Mouse (Mus musculus) cerebellum, adult 9-10 months (tissue): ENCODE data around the gene Thumpd1.
"Not testable (repeated sequence)": the region's sequence is repeated elsewhere in the genome, so short reads cannot be mapped to it uniquely, and the experiment has no call there.

Experiments
- DNase-seq: peaks from one replicate; pipeline ENCODE4 v3.0.0; 2022

Thumpd1 gene

GRCm38 (mm10) chr7:119720253-119720946 lies at the start of gene Thumpd1:
Gene Thumpd1 (minus strand): TSS chr7:119720798.
- DNase-seq = peak; percentile 88

DNA sequence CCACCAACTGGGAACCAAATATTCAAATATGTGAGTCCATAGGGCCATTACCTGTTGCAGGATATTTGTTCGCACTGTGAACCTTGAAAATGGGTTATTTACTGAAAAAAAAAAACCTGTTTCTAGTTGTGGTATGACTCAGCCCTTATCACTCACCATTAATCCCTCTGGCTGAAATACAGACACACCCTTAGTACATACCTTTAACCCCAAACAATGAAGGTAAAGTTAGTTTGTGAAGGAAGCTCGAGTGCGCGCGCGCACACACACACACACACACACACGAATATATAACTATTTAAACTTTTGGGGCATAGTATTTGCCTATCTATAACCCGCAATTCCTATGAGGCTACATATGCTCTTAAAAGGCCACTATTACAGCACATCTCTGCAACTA lies 49.3 kb upstream of the Thumpd1 start:
- no peak for DNase-seq

DNA sequence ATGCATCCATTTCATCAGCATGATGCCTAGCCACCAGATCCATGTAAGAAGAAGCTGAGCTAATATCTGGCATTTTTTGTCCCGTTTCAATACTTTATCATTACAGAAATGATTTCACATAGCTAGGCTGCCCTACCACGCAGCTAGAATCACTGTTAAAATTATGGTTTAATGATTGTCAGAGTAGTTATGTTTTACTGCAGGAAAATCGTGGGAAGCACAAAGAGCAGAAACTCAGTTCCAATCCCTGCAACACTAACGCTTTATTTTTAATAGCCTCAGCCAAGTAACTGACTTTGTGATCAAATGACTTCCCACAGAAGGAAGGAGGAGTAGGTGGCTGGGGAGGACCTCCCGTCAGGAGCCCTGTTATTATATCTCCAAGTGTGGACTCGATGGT lies 46.4 kb upstream of the Thumpd1 start:
- DNase-seq = no peak

- no peak for DNase-seq
Observed at GRCm38 (mm10) chr7:119764377-119764776, 43.8 kb upstream of the Thumpd1 start.

- DNase-seq = no peak
Observed at GRCm38 (mm10) chr7:119762166-119762697, 41.6 kb upstream of the Thumpd1 start.

DNA sequence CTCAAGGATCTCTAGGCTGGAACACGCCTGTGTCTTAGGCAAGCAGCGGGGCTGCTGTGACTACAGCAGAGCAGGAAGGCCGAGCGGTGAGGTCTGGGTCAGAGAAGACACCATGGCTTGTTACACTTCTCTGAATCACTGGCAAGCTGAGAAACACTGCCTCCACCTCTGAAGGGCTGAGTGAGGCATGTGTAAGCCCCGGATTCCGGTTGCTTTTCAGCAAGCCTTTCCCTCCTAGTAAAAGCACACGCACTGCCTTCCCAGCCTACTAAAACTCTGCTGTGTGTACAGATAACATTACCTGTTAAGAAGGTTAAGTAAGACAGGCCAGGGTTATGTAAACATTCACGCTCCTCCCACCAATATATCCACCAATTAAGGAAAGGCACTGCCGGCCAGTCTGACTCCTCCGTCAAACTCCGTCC lies 39.9 kb upstream of the Thumpd1 start, which contains the start of gene Acsm3:
TSS of gene Acsm3 (plus strand) at position 397 of the 425 bp plus-strand sequence.
- no peak for DNase-seq

DNA sequence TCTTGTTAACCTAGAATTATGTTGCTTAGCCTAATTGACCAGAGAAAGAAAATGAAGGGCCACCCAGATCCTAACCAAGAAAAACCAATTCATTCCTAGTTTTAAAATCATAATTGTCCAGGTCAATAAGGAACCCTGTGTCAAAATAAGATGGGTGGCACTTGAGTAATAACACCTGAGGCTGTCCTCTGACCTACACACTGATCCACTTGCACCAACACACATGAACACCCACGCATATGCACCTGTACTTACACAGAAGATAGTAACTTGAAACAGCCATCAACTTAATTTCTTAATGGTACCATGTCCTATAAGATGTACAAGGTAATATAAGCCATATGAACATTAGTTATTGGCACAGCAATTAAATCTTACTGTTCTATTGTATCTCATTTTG lies 33.1 kb upstream of the Thumpd1 start:
- no peak for DNase-seq

DNA sequence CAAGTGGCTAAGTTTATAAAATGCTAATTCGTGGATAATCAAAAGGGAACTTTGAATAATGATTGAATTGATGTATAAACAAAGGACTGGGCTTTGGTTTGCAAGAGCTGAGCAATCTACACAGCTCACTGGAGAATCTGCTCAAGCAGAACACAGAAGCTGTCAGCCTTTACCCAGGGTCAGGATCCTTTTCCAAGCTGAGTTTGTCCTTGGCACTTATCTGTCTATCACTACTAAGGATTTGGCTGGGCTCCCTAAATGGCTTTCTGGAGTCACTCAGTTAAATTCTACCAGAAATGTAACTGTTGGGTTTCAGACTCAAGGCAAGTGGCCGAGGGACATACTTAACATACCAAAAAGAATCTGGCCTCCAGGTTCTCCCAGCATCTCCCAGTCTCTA lies 29.3 kb upstream of the Thumpd1 start:
- no peak for DNase-seq

GRCm38 (mm10) chr7:119748761-119749160 lies 28.2 kb upstream of the Thumpd1 start:
- DNase-seq = no peak

- no peak for DNase-seq
Observed at GRCm38 (mm10) chr7:119745869-119746268, 25.3 kb upstream of the Thumpd1 start.

DNA sequence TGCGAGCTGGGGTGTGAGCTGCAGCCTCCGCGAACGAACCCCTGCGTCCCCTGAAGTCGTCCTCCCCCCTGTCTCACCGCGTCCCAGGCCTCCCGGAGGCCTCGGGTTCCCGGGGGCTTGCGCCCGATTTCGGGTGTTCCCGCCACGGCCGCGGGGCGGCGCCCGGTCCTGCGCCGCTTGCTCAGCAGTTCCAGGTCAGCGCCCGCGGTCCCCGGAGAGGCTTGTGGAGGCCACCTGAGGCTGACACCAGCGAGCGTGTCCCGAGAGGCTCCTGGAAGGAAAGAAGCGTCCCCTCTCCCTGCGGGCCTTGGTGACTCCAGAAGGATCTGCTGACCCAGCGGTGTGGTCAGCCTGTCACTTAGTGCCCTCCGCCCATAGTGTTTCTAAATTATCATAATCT lies 23.7 kb upstream of the Thumpd1 start:
- DNase-seq = no peak

DNA sequence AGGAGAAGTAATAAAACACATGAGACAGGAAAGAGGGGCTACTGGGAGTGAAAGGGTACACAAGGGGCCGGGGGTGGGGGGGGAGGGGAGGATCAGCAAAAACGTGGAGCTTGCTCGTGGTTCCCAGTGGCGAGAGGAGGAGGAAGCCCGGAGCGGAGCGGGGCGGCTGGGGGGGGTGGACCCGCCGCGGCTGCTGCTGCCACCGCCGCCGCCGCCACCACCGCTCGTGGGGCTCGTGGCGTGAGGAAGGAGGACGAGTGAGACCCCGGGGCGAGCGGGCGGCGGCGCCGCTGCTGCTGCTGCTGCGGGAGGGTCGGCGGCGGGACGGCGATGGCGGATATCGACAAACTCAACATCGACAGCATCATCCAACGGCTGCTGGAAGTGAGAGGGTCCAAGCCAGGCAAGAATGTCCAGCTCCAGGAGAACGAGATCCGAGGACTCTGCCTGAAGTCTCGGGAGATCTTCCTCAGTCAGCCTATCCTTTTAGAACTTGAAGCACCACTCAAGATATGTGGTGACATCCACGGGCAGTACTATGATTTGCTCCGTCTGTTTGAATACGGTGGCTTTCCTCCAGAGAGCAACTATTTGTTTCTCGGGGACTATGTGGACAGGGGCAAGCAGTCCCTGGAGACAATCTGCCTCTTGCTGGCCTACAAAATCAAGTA lies 19.3 kb upstream of the Thumpd1 start:
- not testable (repeated sequence) for DNase-seq

DNA sequence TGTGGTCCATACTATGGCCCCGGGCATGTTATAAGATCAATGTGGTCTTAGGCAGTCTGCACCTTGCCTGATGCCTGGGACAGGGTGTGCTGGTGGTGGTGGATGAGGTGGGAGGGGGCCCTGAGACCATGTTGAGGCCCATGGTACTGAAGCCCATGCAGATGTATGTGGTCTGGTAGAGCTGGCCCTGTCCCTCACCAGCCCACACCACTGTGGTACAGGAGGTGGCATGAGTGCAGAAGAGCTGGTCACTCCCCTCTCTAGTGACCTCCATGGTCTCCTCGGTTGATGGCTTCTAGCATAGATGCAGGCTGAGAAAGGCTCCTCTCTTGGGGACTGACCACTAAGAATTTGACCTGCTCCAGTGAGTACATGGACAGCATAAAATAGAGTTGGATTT lies 18.3 kb upstream of the Thumpd1 start:
- no peak for DNase-seq

- not testable (repeated sequence) for DNase-seq
Observed at GRCm38 (mm10) chr7:119731262-119731661, 10.7 kb upstream of the Thumpd1 start.

DNA sequence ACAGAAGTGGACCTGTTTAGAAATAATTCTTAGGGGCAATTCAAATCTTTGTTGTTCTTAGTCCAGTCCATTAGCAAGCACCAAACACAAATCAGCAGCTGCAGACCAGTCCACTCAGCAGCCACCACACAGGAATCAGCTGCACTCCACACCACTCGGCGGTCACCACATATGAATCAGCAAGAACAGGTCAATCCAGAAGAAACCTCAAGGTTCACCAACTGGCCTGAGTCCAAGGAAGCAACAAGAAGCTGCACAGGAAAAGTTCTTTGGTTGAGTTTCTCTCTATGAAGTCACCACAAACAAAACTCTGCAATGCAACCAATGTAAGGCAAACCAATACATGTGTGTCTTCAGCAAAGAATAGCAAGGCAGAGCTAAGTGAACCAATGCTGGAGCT lies 7.0 kb upstream of the Thumpd1 start:
- no peak for DNase-seq

- no peak for DNase-seq
Observed at GRCm38 (mm10) chr7:119720947-119721310, 331 bp upstream of the Thumpd1 start.

DNA sequence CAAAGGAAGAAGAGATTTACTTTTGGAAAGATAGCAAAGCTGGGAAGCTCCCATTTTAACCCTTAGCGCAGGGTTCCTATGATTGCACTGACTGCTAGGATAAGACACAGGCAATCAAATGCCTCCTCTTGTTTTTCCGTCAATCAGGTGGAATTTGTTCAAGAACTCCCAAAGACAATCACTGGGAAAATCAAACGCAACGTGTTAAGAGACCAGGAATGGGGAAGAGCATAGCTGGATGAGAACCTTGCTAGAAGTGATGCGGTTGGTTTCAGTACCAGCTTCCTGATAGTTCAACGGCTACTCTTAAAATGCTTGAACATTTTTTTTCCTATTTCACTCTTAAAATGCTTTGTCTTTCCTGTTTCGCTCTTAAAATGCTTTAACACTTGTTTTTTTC lies 6.5 kb downstream of the Thumpd1 start:
- no peak for DNase-seq

DNA sequence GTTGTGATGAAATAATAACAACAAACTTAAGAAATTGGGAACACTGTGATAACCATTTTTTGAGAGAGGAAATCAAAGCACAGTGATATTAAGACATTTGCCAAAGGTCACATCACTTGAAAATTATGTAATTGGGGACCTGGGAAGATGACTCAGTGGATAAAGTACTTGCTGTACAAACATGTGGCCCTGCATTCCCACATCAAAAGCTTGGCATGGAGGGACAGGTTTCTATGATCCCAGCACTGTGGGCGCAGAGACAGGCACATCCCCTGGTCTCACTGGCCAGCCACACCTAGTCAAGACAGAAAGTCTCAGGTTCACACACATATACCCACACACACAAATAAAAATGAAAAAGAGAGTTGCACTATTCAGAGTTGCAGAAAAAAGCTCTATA lies 25.7 kb downstream of the Thumpd1 start:
- no peak for DNase-seq

- DNase-seq = no peak
Observed at GRCm38 (mm10) chr7:119692302-119692701, 28.3 kb downstream of the Thumpd1 start.

DNA sequence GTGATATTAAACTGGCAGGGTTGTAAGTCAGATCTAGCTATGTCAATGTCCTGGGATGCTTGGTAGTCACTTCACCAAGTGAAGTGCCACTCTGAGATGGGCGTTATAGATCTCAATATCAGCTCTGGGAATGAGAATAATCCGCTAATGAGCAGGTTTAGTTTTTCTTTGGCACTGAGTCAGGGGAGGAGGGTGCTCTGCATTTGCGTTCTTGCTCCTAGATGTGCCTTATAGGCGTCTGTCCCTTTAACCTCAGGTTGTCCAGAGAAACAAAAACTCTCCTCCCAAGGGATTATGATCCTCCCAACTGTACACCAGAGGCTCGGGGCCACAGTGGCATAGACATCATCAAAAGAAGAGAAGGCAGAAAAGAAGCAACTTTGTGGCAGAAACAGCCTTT lies 30.9 kb downstream of the Thumpd1 start, which contains the start of gene Acsm4:
TSS of gene Acsm4 (plus strand) at position 301 of the 400 bp plus-strand sequence.
- DNase-seq = no peak

DNA sequence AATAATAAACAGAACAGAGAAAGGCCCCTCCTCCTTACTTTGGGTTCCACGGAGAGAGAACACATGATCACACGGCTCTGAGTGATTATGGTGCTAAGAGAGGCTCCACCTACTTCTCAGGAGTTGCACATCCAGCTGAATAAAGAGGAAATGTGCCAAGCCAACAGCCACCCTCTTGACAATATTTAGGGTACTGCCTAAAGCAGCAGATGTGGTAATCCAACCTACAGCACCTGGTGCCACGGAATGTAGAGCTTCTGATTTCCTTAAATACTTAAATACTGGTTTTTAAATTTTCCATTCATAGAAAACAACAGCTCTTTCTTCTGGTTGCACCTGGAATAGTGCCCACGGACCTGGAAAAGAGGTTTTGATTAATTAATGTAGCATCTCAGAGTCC lies 37.9 kb downstream of the Thumpd1 start:
- no peak for DNase-seq

GRCm38 (mm10) chr7:119680107-119680506 lies 40.5 kb downstream of the Thumpd1 start:
- DNase-seq = no peak

- peak; percentile 10 for DNase-seq
Observed at GRCm38 (mm10) chr7:119673465-119673864, 47.1 kb downstream of the Thumpd1 start.

- no peak for DNase-seq
Observed at GRCm38 (mm10) chr7:119670925-119671324, 49.7 kb downstream of the Thumpd1 start.
